Mouse (Mus musculus): ENCODE results near the gene Map7.
A peak's percentile ranks its signal among the peaks of the same experiment; 100 is the strongest.

Map7 gene

GRCm38 (mm10) chr10:20152131-20152530 is 3.9 kb downstream of the Map7 start:
- no peak for DNase-seq (ENCODE audit: low spot score in 2 of 2)

GRCm38 (mm10) chr10:20153507-20153906 is 5.2 kb downstream of the Map7 start:
- DNase-seq (ENCODE audit: low spot score in 2 of 2) = no peak

- DNase-seq (ENCODE audit: low spot score in 2 of 2) = no peak
These were observed 7.1 kb downstream of the Map7 start for GRCm38 (mm10) chr10:20155401-20155800.

GRCm38 (mm10) chr10:20157021-20157726 is 8.9 kb downstream of the Map7 start:
- no peak for DNase-seq (ENCODE audit: low spot score in 2 of 2)

GRCm38 (mm10) chr10:20158756-20159155 is 10.5 kb downstream of the Map7 start:
- DNase-seq (ENCODE audit: low spot score in 2 of 2) = no peak

GRCm38 (mm10) chr10:20159308-20159707 is 11.0 kb downstream of the Map7 start:
- DNase-seq (ENCODE audit: low spot score in 2 of 2) = no peak

GRCm38 (mm10) chr10:20160914-20161313 is 12.6 kb downstream of the Map7 start:
- DNase-seq (ENCODE audit: low spot score in 2 of 2) = no peak

GRCm38 (mm10) chr10:20164810-20165209 is 16.5 kb downstream of the Map7 start:
- no peak for DNase-seq (ENCODE audit: low spot score in 2 of 2)

GRCm38 (mm10) chr10:20166797-20167196 is 18.5 kb downstream of the Map7 start:
- no peak for DNase-seq (ENCODE audit: low spot score in 2 of 2)

- DNase-seq (ENCODE audit: low spot score in 2 of 2) = no peak
These were observed 19.2 kb downstream of the Map7 start for GRCm38 (mm10) chr10:20167467-20167866.

GRCm38 (mm10) chr10:20169182-20169674 is 21.0 kb downstream of the Map7 start:
- DNase-seq (ENCODE audit: low spot score in 2 of 2) = no peak

- DNase-seq (ENCODE audit: low spot score in 2 of 2) = no peak
These were observed 21.8 kb downstream of the Map7 start for GRCm38 (mm10) chr10:20169927-20170604.

GRCm38 (mm10) chr10:20170605-20171088 is 22.4 kb downstream of the Map7 start:
- DNase-seq (ENCODE audit: low spot score in 2 of 2) = peak in 1 of 2 experiments; percentile 46

GRCm38 (mm10) chr10:20171209-20171608 is 22.9 kb downstream of the Map7 start:
- no peak for DNase-seq (ENCODE audit: low spot score in 2 of 2)

GRCm38 (mm10) chr10:20171756-20172155 is 23.5 kb downstream of the Map7 start:
- no peak for DNase-seq (ENCODE audit: low spot score in 2 of 2)

- no peak for DNase-seq (ENCODE audit: low spot score in 2 of 2)
These were observed 25.5 kb downstream of the Map7 start for GRCm38 (mm10) chr10:20173733-20174132.

- DNase-seq (ENCODE audit: low spot score in 2 of 2) = no peak
These were observed 27.8 kb downstream of the Map7 start for GRCm38 (mm10) chr10:20176054-20176453.

GRCm38 (mm10) chr10:20178807-20179605 is 30.7 kb downstream of the Map7 start:
- DNase-seq (ENCODE audit: low spot score in 2 of 2) = peak in 1 of 2 experiments; percentile 50

- no peak for DNase-seq (ENCODE audit: low spot score in 2 of 2)
These were observed 32.9 kb downstream of the Map7 start for GRCm38 (mm10) chr10:20181198-20181597.

- DNase-seq (ENCODE audit: low spot score in 2 of 2) = no peak
These were observed 33.6 kb downstream of the Map7 start for GRCm38 (mm10) chr10:20181680-20182399.

- no peak for DNase-seq (ENCODE audit: low spot score in 2 of 2)
These were observed 36.1 kb downstream of the Map7 start for GRCm38 (mm10) chr10:20184326-20184725.

Measured in spleen, postnatal 10 days (tissue).